Mouse (Mus musculus): ENCODE results near the gene Lrp1. TPM values are rescaled to one million over a fixed set of nuclear protein-coding genes. Genes with fewer than 3 reads are reported as not detected.
A peak's percentile ranks its signal among the peaks of the same experiment; 100 is the strongest.

Gene Lrp1
- polyA plus RNA-seq, 1 experiment from 2014 or later = 23.2 TPM

DNA sequence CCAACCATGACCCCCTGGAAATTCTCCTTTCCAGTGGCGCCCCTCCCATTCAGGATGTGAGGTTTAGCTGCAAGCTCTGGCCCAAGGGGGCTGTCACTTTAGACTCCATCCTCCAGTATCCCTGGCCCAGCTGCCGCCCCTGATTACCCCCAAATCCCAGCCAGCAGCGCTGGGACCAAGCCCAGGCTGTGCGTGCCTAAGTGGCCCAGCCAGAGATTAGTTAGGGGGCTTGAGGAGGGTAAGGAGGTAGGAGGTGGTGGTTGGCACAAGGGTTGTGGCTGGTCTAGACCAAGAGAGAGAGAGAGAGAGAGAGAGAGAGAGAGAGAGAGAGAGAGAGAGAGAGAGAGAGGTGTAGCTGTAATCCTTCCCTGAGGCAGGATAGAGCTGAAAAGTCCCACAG lies 89.4 kb downstream of the Lrp1 start:
- no peak overlapping the region for H3K9ac ChIP-seq
- no peak overlapping the region for H3K4me2 ChIP-seq
- no peak overlapping the region for H3K27ac ChIP-seq (replicated peaks)
- no peaks in the 10 kb centered on the region for H3K9me3 ChIP-seq (replicated peaks)
- no peak for ATAC-seq (ENCODE audit: insufficient read depth)
- H3K27me3 ChIP-seq = peaks cover 100% of the 10 kb centered on the region
- H3K36me3 ChIP-seq (replicated peaks) = no peaks in the 10 kb centered on the region
- peaks cover 19% of the 10 kb centered on the region for H3K4me1 ChIP-seq (replicated peaks)
- under 1% methylated on average over 4 of the region's 4 CpGs for WGBS (ENCODE audit: insufficient replicate concordance)
- no peak overlapping the region for H3K4me3 ChIP-seq (replicated peaks)

DNA sequence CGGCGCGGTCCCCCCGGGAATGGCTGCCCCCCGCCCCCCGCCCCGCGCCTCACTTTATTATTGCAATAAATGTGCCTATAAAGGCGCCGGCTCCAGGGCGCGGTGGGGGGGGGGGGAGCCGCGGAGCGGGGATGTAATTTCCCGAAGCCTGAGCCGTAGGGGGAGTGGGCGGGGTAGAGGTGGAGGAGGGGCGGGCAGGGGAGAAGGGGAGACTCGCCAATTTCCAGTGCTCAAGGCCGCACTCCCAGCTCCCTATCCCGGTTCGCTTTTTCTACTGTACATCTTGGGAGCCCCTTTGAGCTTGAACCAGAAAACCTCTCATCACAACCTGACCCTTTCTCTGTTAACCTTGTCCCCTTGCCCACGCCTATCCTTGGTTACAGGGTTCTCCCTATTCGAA lies 90.0 kb downstream of the Lrp1 start:
- Histone ChIP-seq H3K4me3 (replicated peaks) (no peak overlapping the region), H3K9ac (no peak overlapping the region), H3K27me3 (peaks cover 100% of the 10 kb centered on the region)

GRCm38 (mm10) chr10:127527481-127527880 lies 93.5 kb downstream of the Lrp1 start:
- 6% methylated on average over 17 of the region's 17 CpGs for WGBS (ENCODE audit: insufficient replicate concordance)
- no peak for ATAC-seq (ENCODE audit: insufficient read depth)
- Histone ChIP-seq H3K27ac (replicated peaks) (no peak overlapping the region), H3K27me3 (peaks cover 99% of the 10 kb centered on the region), H3K4me1 (replicated peaks) (peaks cover 19% of the 10 kb centered on the region), H3K36me3 (replicated peaks) (no peaks in the 10 kb centered on the region), H3K4me3 (replicated peaks) (no peak overlapping the region), H3K4me2 (no peak overlapping the region), H3K9me3 (replicated peaks) (no peaks in the 10 kb centered on the region), H3K9ac (no peak overlapping the region)

More for the DNA sequence above, 90.0 kb downstream of the Lrp1 start:
- no peak for ATAC-seq (ENCODE audit: insufficient read depth)
- under 1% methylated on average over 23 of the region's 25 CpGs for WGBS (ENCODE audit: insufficient replicate concordance)
- Histone ChIP-seq H3K9me3 (replicated peaks) (no peaks in the 10 kb centered on the region), H3K27ac (replicated peaks) (no peak overlapping the region), H3K36me3 (replicated peaks) (no peaks in the 10 kb centered on the region), H3K4me1 (replicated peaks) (peaks cover 25% of the 10 kb centered on the region), H3K4me2 (no peak overlapping the region)

DNA sequence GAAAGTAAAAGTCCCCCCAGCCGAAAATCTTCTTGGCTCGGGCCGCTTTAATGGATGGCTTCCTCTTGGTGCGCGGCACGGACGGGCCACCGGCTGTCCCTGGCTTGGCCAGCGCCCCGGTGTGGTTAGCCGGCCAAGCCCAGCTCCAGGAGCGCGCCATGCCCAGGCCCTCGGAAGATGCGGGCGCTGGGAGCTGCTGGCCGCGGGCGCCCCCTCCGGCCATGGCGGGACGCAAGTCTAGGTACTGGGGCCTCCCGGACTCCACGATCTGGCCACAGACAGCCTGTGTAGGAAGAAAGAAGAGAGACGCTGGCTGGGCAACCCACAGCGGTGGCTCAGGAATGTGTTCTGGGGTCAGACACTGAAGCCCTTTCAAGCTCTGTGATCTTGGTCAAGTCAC lies 94.3 kb downstream of the Lrp1 start:
- H3K27me3 ChIP-seq = peaks cover 91% of the 10 kb centered on the region
- peak overlapping the region; percentile 25 for H3K4me3 ChIP-seq (replicated peaks)
- H3K4me1 ChIP-seq (replicated peaks) = peaks cover 24% of the 10 kb centered on the region
- H3K9me3 ChIP-seq (replicated peaks) = no peaks in the 10 kb centered on the region
- H3K27ac ChIP-seq (replicated peaks) = no peak overlapping the region
- no peaks in the 10 kb centered on the region for H3K36me3 ChIP-seq (replicated peaks)
- no peak overlapping the region for H3K9ac ChIP-seq
- WGBS (ENCODE audit: insufficient replicate concordance) = under 1% methylated on average over 26 of the region's 26 CpGs
- H3K4me2 ChIP-seq = peak overlapping the region; percentile 46
- ATAC-seq (ENCODE audit: insufficient read depth) = no peak

GRCm38 (mm10) chr10:127526048-127526447 lies 94.9 kb downstream of the Lrp1 start:
- peaks cover 30% of the 10 kb centered on the region for H3K4me1 ChIP-seq (replicated peaks)
- ATAC-seq (ENCODE audit: insufficient read depth) = no peak
- 2% methylated on average over 26 of the region's 26 CpGs for WGBS (ENCODE audit: insufficient replicate concordance)
- peak overlapping the region; percentile 46 for H3K4me2 ChIP-seq
- H3K27ac ChIP-seq (replicated peaks) = no peak overlapping the region
- H3K9ac ChIP-seq = no peak overlapping the region
- peaks cover 84% of the 10 kb centered on the region for H3K27me3 ChIP-seq
- H3K9me3 ChIP-seq (replicated peaks) = no peaks in the 10 kb centered on the region
- H3K36me3 ChIP-seq (replicated peaks) = no peaks in the 10 kb centered on the region
- H3K4me3 ChIP-seq (replicated peaks) = peak overlapping the region; percentile 25

DNA sequence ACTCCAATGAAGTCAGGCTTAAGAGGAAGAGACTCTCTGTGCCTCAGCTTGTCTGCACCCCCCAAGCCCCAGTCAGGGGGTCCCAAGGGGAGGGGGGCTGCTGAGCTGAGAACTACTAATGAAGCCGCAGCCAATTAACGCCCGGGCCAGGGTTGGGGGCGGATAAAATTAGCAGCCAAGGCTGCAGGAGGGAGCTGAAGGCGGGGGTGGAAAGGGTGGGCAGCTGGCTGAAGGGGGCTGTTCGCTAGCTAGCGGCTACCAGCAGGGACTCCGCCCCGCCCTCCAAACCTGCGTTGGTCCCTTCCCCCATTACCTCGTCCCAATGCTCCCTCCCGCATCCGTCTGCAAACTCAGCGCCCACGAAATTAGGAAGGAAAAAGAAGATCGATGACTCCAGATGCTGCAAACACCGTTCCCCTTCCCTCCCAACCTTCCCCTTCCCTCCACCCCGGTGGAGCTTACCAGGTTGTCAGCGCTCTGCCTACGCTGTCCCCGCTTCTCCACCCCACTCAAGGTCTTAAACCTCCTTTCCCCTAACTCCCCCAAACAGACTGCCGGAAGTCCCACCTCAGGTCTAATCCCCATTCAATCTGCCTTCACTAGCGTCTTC lies 96.2 kb downstream of the Lrp1 start:
- H3K36me3 ChIP-seq (replicated peaks) = peaks cover 12% of the 10 kb centered on the region
- no peak for ATAC-seq (ENCODE audit: insufficient read depth)
- H3K4me2 ChIP-seq = no peak overlapping the region
- WGBS (ENCODE audit: insufficient replicate concordance) = 6% methylated on average over 22 of the region's 23 CpGs
- no peak overlapping the region for H3K4me3 ChIP-seq (replicated peaks)
- H3K9me3 ChIP-seq (replicated peaks) = no peaks in the 10 kb centered on the region
- peaks cover 43% of the 10 kb centered on the region for H3K4me1 ChIP-seq (replicated peaks)
- no peak overlapping the region for H3K27ac ChIP-seq (replicated peaks)
- peaks cover 71% of the 10 kb centered on the region for H3K27me3 ChIP-seq
- H3K9ac ChIP-seq = no peak overlapping the region

- ATAC-seq (ENCODE audit: insufficient read depth) = peak; percentile 61
- H3K4me3 ChIP-seq (replicated peaks) = peak within 1 kb of the TSS; percentile 78
- peaks cover 45% of the 10 kb centered on the region for H3K27me3 ChIP-seq
- H3K27ac ChIP-seq (replicated peaks) = peak within 1 kb of the TSS; percentile 87
- under 1% methylated on average over 21 of the region's 21 CpGs for WGBS (ENCODE audit: insufficient replicate concordance)
- peak within 1 kb of the TSS; percentile 77 for H3K9ac ChIP-seq
- H3K4me2 ChIP-seq = peak within 1 kb of the TSS; percentile 93
- H3K4me1 ChIP-seq (replicated peaks) = peaks cover 58% of the 10 kb centered on the region
- no peaks in the 10 kb centered on the region for H3K9me3 ChIP-seq (replicated peaks)
- H3K36me3 ChIP-seq (replicated peaks) = peaks cover 38% of the 10 kb centered on the region
Observed at GRCm38 (mm10) chr10:127522088-127522581, 98.8 kb downstream of the Lrp1 start, which contains the start of gene Shmt2. TSS of gene Shmt2 (minus strand) at chr10:127522444.

GRCm38 (mm10) chr10:127521611-127522080 lies 99.3 kb downstream of the Lrp1 start:
- 0% methylated on average over 12 of the region's 12 CpGs for WGBS (ENCODE audit: insufficient replicate concordance)
- peaks cover 43% of the 10 kb centered on the region for H3K36me3 ChIP-seq (replicated peaks)
- peak; percentile 72 for ATAC-seq (ENCODE audit: insufficient read depth)
- H3K4me1 ChIP-seq (replicated peaks) = peaks cover 58% of the 10 kb centered on the region
- H3K27me3 ChIP-seq = peaks cover 41% of the 10 kb centered on the region
- peak overlapping the region; percentile 77 for H3K9ac ChIP-seq
- no peaks in the 10 kb centered on the region for H3K9me3 ChIP-seq (replicated peaks)
- H3K27ac ChIP-seq (replicated peaks) = peak overlapping the region; percentile 87
- H3K4me3 ChIP-seq (replicated peaks) = peak overlapping the region; percentile 78
- H3K4me2 ChIP-seq = peak overlapping the region; percentile 93

DNA sequence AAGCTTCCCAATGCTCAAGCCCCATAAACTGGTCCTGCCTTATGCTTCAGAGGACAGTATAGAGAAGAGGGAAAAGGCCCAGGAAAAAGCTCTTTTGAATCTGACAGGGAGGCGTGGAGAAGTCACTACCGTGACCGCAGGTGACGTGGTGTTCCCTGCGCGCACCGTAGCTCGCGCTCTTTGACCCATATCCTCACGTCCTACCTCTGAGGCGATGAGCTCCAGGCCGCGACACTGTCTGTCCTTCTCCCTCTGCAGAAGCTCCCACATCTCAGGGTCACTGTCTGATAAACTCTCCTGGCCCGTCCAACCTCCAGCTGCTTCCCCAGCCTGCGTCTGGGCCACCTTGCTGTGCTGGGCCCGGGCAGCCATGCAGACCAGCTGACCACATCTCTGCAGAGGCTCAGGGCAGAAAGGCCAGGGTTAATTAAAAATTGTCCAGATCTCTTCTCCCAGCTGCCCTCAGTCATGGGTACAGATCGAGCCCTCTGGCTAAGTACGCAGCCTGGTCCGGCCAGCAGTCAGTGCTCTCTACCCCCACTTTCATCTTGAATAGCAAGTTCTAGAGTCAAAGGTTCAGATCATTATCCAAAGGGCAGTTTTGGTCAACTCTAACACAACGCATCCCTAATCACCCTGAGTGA lies 100.1 kb downstream of the Lrp1 start:
- 69% methylated on average over 20 of the region's 20 CpGs for WGBS (ENCODE audit: insufficient replicate concordance)
- peak overlapping the region; percentile 78 for H3K4me3 ChIP-seq (replicated peaks)
- H3K9ac ChIP-seq = peak overlapping the region; percentile 77
- H3K27ac ChIP-seq (replicated peaks) = peak overlapping the region; percentile 87
- no peaks in the 10 kb centered on the region for H3K9me3 ChIP-seq (replicated peaks)
- H3K4me2 ChIP-seq = peak overlapping the region; percentile 93
- peaks cover 43% of the 10 kb centered on the region for H3K36me3 ChIP-seq (replicated peaks)
- no peak for ATAC-seq (ENCODE audit: insufficient read depth)
- peaks cover 41% of the 10 kb centered on the region for H3K27me3 ChIP-seq
- H3K4me1 ChIP-seq (replicated peaks) = peaks cover 58% of the 10 kb centered on the region

GRCm38 (mm10) chr10:127519903-127520713 lies 100.8 kb downstream of the Lrp1 start:
- Histone ChIP-seq H3K4me1 (replicated peaks) (peaks cover 65% of the 10 kb centered on the region), H3K27me3 (peaks cover 41% of the 10 kb centered on the region), H3K4me3 (replicated peaks) (peak overlapping the region; percentile 78), H3K27ac (replicated peaks) (peak overlapping the region; percentile 87; the same call in 1 of the 2 replicates), H3K36me3 (replicated peaks) (peaks cover 43% of the 10 kb centered on the region), H3K9me3 (replicated peaks) (no peaks in the 10 kb centered on the region), H3K4me2 (peak overlapping the region; percentile 93), H3K9ac (peak overlapping the region; percentile 77; the same call in 1 of the 2 replicates)
- no peak for ATAC-seq (ENCODE audit: insufficient read depth)
- WGBS (ENCODE audit: insufficient replicate concordance) = 89% methylated on average over 37 of the region's 37 CpGs

Measured in liver, embryonic 15.5 days (tissue).